Mouse (Mus musculus) gonadal fat pad, adult 2 months (tissue): Measurements from ENCODE around the gene Rfx3. TPM values are rescaled to one million over a fixed set of nuclear protein-coding genes. Genes with fewer than 3 reads are reported as not detected.

Source experiments
- DNase-seq: peaks from one replicate; pipeline ENCODE4 v3.0.0-alpha.2; 2012; ENCODE audit warnings: low read depth
- polyA plus RNA-seq: library from polyadenylated mRNA; depleted of rRNA; stranded (reverse); fragments of >200 nt; gene quantifications from 2 replicates; pipeline ENCODE4 v1.2.3, GENCODE M21; 2012; rRNA removed

The Rfx3 gene
- polyA plus RNA-seq: 1.2 and 1.6 TPM in 2 replicates

GRCm38 (mm10) chr19:28010471-28011395, at the start of gene Rfx3:
Gene Rfx3 (minus strand): TSS chr19:28011166.
- DNase-seq: no peak

- DNase-seq: no peak
These were observed 41.1 kb upstream of the Rfx3 start for GRCm38 (mm10) chr19:28052058-28052457.

GRCm38 (mm10) chr19:28051571-28051970, 40.6 kb upstream of the Rfx3 start:
- DNase-seq: no peak

GRCm38 (mm10) chr19:28049280-28049679, 38.3 kb upstream of the Rfx3 start:
- no peak for DNase-seq

- no peak for DNase-seq
These were observed 35.8 kb upstream of the Rfx3 start for GRCm38 (mm10) chr19:28046806-28047205.

GRCm38 (mm10) chr19:28044950-28045349, 34.0 kb upstream of the Rfx3 start:
- DNase-seq: no peak

- no peak for DNase-seq
These were observed 943 bp upstream of the Rfx3 start for GRCm38 (mm10) chr19:28011718-28012499.

GRCm38 (mm10) chr19:28011396-28011717, 391 bp upstream of the Rfx3 start:
- DNase-seq: no peak

- no peak for DNase-seq
These were observed 1.2 kb downstream of the Rfx3 start for GRCm38 (mm10) chr19:28009587-28010281.

GRCm38 (mm10) chr19:28004190-28004589, 6.8 kb downstream of the Rfx3 start:
- no peak for DNase-seq

GRCm38 (mm10) chr19:28003474-28003873, 7.5 kb downstream of the Rfx3 start:
- no peak for DNase-seq

GRCm38 (mm10) chr19:28002708-28003107, 8.3 kb downstream of the Rfx3 start:
- DNase-seq: no peak

- no peak for DNase-seq
These were observed 18.2 kb downstream of the Rfx3 start for GRCm38 (mm10) chr19:27992800-27993199.

- DNase-seq: no peak
These were observed 22.2 kb downstream of the Rfx3 start for GRCm38 (mm10) chr19:27988746-27989145.

GRCm38 (mm10) chr19:27967590-27967989, 43.4 kb downstream of the Rfx3 start:
- DNase-seq: no peak

GRCm38 (mm10) chr19:27961271-27961670, 49.7 kb downstream of the Rfx3 start:
- DNase-seq: no peak

- DNase-seq: no peak
These were observed 75.5 kb downstream of the Rfx3 start for GRCm38 (mm10) chr19:27935453-27935852.

GRCm38 (mm10) chr19:27931136-27931535, 79.8 kb downstream of the Rfx3 start:
- no peak for DNase-seq

- no peak for DNase-seq
These were observed 84.6 kb downstream of the Rfx3 start for GRCm38 (mm10) chr19:27926378-27926777.

GRCm38 (mm10) chr19:27919040-27919439, 91.9 kb downstream of the Rfx3 start:
- no peak for DNase-seq

- no peak for DNase-seq
These were observed 94.5 kb downstream of the Rfx3 start for GRCm38 (mm10) chr19:27916446-27916845.

- DNase-seq: no peak
These were observed 104.0 kb downstream of the Rfx3 start for GRCm38 (mm10) chr19:27906976-27907375.
